Mouse (Mus musculus): ENCODE measurements around the gene H13. TPM values are rescaled to one million over a fixed set of nuclear protein-coding genes. Genes with fewer than 3 reads are reported as not detected.
A peak's percentile ranks its signal among the peaks of the same experiment; 100 is the strongest.

Gene H13
- polyA plus RNA-seq, 3 experiments from 2014 or later = 61.6 to 72.9 (median 72.1) TPM

- no peak for ATAC-seq
Observed at GRCm38 (mm10) chr2:152704256-152704605, 35.0 kb downstream of the H13 start.

GRCm38 (mm10) chr2:152704811-152705370 is 35.6 kb downstream of the H13 start:
- no peak for ATAC-seq

GRCm38 (mm10) chr2:152705993-152706571 is 36.8 kb downstream of the H13 start:
- no peak for ATAC-seq

- no peak for ATAC-seq
Observed at GRCm38 (mm10) chr2:152707186-152707585, 37.9 kb downstream of the H13 start.

GRCm38 (mm10) chr2:152707627-152708026 is 38.4 kb downstream of the H13 start:
- no peak for ATAC-seq

- ATAC-seq = no peak
Observed at GRCm38 (mm10) chr2:152709066-152709465, 39.8 kb downstream of the H13 start.

GRCm38 (mm10) chr2:152716241-152716772 is 47.0 kb downstream of the H13 start:
- ATAC-seq = no peak

GRCm38 (mm10) chr2:152717652-152718051 is 48.4 kb downstream of the H13 start:
- ATAC-seq = no peak

- no peak for ATAC-seq
Observed at GRCm38 (mm10) chr2:152718076-152718475, 48.8 kb downstream of the H13 start.

- ATAC-seq = no peak
Observed at GRCm38 (mm10) chr2:152723651-152724331, 54.5 kb downstream of the H13 start.

- ATAC-seq = no peak
Observed at GRCm38 (mm10) chr2:152724332-152724723, 55.1 kb downstream of the H13 start.

GRCm38 (mm10) chr2:152725178-152725750 is 56.0 kb downstream of the H13 start:
- no peak for ATAC-seq

- ATAC-seq = no peak
Observed at GRCm38 (mm10) chr2:152726213-152726612, 57.0 kb downstream of the H13 start.

GRCm38 (mm10) chr2:152726751-152727335 is 57.6 kb downstream of the H13 start:
- ATAC-seq = no peak

- no peak for ATAC-seq
Observed at GRCm38 (mm10) chr2:152727795-152728510, 58.7 kb downstream of the H13 start.

- ATAC-seq = no peak
Observed at GRCm38 (mm10) chr2:152728594-152728993, 59.3 kb downstream of the H13 start.

GRCm38 (mm10) chr2:152729013-152729635 is 59.9 kb downstream of the H13 start:
- ATAC-seq = no peak

- no peak for ATAC-seq
Observed at GRCm38 (mm10) chr2:152729636-152730020, 60.4 kb downstream of the H13 start.

- ATAC-seq = no peak
Observed at GRCm38 (mm10) chr2:152733201-152733600, 63.9 kb downstream of the H13 start.

GRCm38 (mm10) chr2:152734501-152734900 is 65.2 kb downstream of the H13 start:
- no peak for ATAC-seq

GRCm38 (mm10) chr2:152734984-152735383 is 65.7 kb downstream of the H13 start:
- peak; percentile 66 for ATAC-seq

GRCm38 (mm10) chr2:152736090-152736601 is 66.9 kb downstream of the H13 start, which contains the start of gene Id1:
Gene Id1 (plus strand): TSS chr2:152736251.
- peak; percentile 69 for ATAC-seq
